Mouse (Mus musculus) left cerebral cortex, adult 18-20 months (tissue): Measurements from ENCODE around the gene Sntb2. TPM values are rescaled to one million over a fixed set of nuclear protein-coding genes. Genes with fewer than 3 reads are reported as not detected.
A peak's percentile ranks its signal among the peaks of the same experiment; 100 is the strongest.
"Not testable (repeated sequence)": the region's sequence is repeated elsewhere in the genome, so short reads cannot be mapped to it uniquely, and the experiment has no call there.

Source experiments
- DNase-seq, 2 experiments: peaks; one replicate each; pipeline ENCODE4 v3.0.0; 2021 to 2022; ENCODE audit warnings: low spot score in 2 of 2, mixed read lengths in 1 of 2
- total RNA-seq, 2 experiments: library from RNA; stranded (reverse); gene quantifications; 2 replicates each; pipeline ENCODE4 v1.2.3; 2021

Sntb2 gene
- total RNA-seq, 2 experiments from 2014 or later: 20.8 to 21.3 TPM

GRCm38 (mm10) chr8:107030650-107031576 is 95.4 kb downstream of the Sntb2 start, which contains the start of gene Vps4a:
Gene Vps4a (plus strand): TSS chr8:107031222.
- DNase-seq: peak; percentile 95

- no peak for DNase-seq
Measured at GRCm38 (mm10) chr8:107031577-107032090, 96.1 kb downstream of the Sntb2 start.

- not testable (repeated sequence) for DNase-seq
Measured at GRCm38 (mm10) chr8:107033609-107034008, 98.1 kb downstream of the Sntb2 start.

DNA sequence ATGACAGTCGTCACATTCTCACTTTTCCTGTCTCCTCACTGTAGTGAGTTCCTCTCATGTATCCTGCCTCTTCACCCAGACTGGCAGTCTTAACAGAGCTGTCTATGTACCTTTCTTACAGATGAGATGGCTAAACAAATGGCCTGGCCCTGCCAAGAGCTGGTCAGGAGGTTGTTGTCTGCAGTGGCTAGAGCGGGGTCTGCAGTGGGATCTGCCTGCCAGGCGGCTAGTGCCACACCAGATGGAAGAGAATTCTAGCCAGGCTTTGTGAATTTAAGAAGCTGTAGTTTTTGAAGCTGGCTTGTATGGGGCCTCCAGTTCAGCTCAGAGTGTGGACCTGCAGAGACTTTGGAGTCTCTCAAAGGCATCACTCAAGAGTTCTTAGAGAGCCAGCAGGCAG is 100.1 kb downstream of the Sntb2 start:
- no peak for DNase-seq

- DNase-seq: no peak
Measured at GRCm38 (mm10) chr8:107036626-107037025, 101.1 kb downstream of the Sntb2 start.

DNA sequence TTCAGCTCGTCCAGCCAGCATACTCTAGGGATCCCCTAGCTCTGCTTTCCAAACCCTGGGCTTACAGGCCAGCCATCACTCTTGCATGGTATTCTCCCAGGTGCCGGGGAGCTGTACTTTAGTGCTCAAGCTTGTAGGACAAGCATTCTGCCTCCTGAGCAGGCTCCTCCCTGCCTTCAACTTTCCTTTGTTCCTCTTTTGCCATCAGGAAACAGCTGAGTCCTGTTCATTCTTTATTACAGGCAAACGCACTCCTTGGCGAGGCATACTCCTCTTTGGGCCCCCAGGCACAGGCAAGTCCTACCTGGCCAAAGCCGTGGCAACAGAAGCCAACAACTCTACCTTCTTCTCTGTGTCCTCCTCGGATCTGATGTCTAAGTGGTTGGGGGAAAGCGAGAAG is 105.1 kb downstream of the Sntb2 start:
- DNase-seq: no peak

DNA sequence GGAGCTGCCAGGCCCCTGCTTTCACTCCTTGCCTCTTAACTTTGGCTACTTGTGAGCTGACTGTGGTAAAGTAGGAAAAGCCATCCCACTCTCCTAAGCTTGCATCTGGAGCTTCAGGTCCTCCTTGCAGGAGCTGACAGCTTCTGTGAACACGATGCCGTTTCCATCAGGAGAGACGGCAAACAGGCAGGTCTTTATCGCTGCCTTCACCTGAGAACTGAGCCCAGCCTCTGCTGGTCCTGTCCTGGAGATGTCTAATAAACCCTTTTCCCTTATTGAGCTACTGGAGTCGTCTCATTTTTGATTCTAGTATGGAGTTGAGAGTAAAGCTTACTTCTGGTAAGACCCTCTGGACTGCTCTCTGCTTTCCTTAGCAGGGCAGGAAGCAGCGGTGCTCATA is 109.9 kb downstream of the Sntb2 start:
- no peak for DNase-seq

DNA sequence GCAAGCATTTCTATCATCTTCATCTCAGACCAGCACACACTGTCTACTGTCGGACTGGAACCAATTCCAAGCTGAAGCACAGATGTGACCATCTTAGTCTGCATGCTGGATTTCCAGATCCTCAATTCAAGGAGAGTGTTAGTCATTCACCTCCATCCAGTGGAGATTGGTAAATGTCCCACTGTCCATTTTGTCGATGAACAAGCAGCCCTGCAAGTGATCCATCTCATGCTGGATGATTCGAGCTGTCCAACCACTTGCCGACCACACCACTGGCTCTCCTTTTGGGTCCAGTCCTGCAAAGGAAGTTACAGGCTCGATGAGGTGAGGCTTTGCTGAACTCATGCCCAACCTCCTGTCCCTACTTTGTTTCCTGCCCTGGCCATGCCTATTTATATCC is 111.4 kb downstream of the Sntb2 start:
- DNase-seq: no peak

- peak; percentile 82 to 87 for DNase-seq
Measured at GRCm38 (mm10) chr8:107048061-107048941, 112.8 kb downstream of the Sntb2 start, which contains the start of gene Pdf. Gene Pdf (minus strand): TSS chr8:107048614.

- no peak for DNase-seq
Measured at GRCm38 (mm10) chr8:107049480-107049879, 113.9 kb downstream of the Sntb2 start.

GRCm38 (mm10) chr8:107052046-107052445 is 116.5 kb downstream of the Sntb2 start:
- no peak for DNase-seq

- DNase-seq: peak; percentile 96 to 98
Measured at GRCm38 (mm10) chr8:107056076-107056972, 120.8 kb downstream of the Sntb2 start, which contains the start of the genes Cog8 and Nip7. Gene Cog8 (minus strand): TSS chr8:107056689. Gene Nip7 (plus strand): TSS chr8:107056877.

- no peak for DNase-seq
Measured at GRCm38 (mm10) chr8:107056973-107057369, 121.4 kb downstream of the Sntb2 start.

DNA sequence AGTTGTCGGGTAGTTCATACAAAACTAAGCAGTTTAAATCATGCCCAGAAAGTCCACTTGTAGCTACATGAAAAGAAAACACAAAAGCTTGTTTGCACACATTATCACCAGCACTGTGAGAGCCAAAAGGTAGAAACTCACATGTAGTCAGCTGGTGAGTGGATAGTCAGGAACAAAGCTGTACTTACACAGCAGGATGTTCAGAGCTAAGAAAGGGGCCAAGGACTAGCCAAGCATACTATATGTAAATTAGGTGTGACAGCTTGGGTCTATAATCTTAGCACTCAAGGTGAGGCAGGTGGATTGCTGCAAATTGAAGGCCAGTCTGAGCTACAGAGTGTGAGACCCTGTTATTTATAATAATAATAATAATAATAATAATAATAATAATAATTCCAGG is 127.1 kb downstream of the Sntb2 start:
- DNase-seq: no peak

DNA sequence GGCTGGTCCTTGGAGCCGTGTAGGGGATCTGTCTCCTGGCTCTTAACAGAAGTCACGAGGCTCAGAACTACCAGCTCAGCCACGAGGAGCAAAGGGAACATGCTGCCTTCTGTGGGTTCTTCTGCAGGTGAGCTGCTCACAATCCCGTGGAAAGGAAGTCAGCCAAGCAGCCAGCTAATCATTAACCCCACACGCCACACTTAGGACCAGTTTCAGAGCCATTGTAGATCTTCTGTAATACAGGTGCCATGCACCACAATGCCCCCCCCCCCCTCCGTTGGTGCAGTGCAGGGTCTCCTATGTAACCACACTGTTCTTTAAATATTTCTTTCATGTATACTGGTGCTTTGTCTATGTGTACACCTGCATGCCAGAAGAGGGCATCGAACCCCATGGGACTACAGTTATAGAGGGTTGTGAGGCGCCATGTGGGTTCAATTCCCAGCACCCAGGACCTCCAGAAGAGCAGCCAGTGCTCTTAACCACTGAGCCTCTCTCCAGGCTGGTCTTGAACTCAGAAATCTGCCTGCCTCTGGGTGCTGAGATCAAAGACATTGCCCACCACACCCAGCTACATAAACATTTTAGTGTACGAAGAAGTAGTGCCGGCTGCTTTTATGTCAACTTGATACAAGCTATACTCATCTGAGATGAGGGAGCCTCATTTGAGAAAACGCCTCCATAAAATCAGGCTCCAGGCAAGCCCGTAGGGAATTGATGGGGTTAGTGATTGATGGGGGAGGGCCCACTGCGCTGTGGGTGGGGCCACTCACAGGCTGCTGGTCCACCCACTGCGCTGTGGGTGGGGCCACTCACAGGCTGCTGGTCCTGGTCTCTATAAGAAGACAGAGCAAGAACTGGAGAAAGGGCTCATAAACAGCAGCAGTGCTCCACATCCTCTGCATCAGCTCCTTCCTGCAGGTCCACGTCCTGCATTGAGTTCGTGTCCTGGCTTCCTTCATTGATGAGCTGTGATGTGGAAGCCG is 130.3 kb downstream of the Sntb2 start, which contains the start of gene Tmed6:
Gene Tmed6 (minus strand): TSS at position 134 of the 986 bp plus-strand sequence.
- DNase-seq: no peak
